Mouse (Mus musculus) Patski (cell line): ENCODE results near the gene Tbrg4. TPM values are rescaled to one million over a fixed set of nuclear protein-coding genes. Genes with fewer than 3 reads are reported as not detected.
"Not testable (repeated sequence)": the region's sequence is repeated elsewhere in the genome, so short reads cannot be mapped to it uniquely, and the experiment has no call there.

Experiments
- ATAC-seq: fragments of 100-300 bp; one replicate; pipeline ENCODE4 v1.8.0; 2021
- CTCF ChIA-PET: fragments of 350-600 bp; sonication (Branson Sonifier 250); formaldehyde crosslinking; loops from one replicate; lab custom pipeline; 2022; ENCODE audit warnings: inconsistent platforms; lab: Charles Lee
- POLR2A ChIA-PET: fragments of 350-600 bp; sonication (Branson Sonifier 250); formaldehyde crosslinking; loops from one replicate; lab custom pipeline; 2022; ENCODE audit warnings: antibody characterized with exemption, inconsistent platforms; lab: Charles Lee
- DNase-seq: peaks from one replicate; pipeline ENCODE4 v3.0.0-alpha.2; 2011; ENCODE audit warnings: low read depth, low spot score
- H3K27me3 ChIP-seq: fragments of 371-371 bp; one replicate; pipeline ENCODE4 v1.5.1; 2021
- CTCF ChIP-seq: fragments of 100-300 bp; IDR thresholded peaks from one replicate; pipeline ENCODE4 v1.5.1; 2021
- in situ Hi-C: fragments of 300-500 bp; cut with MboI; formaldehyde crosslinking; loops from 3 replicates; pipeline ENCODE4 v1.11.1; 2018; ENCODE audit warnings: low pct_unique_long_range_greater_than_20kb, mixed read lengths
- polyA plus RNA-seq: library from polyadenylated mRNA; unstranded; gene quantifications from one replicate; pipeline ENCODE4 v1.2.3, GENCODE M21; 2021

The Tbrg4 gene
- polyA plus RNA-seq, 1 experiment from 2014 or later = 64.3 TPM

GRCm38 (mm10) chr11:6652978-6653377 lies 27.1 kb upstream of the Tbrg4 start:
- DNase-seq, CTCF ChIA-PET, ATAC-seq: not testable (repeated sequence)
- POLR2A ChIA-PET = interaction anchor here (0.7 kb wide), 1 partner anchor 21 kb away, joined by 3 read pairs; no protein-coding TSS in a partner anchor
- in situ Hi-C loops = loop anchor here (5.0 kb wide), 1 partner anchor 114 kb away; no protein-coding TSS in a partner anchor
- peak; percentile 57 for TF ChIP-seq CTCF
- peaks cover 16% of the 10 kb centered on the region for H3K27me3 ChIP-seq

- H3K27me3 ChIP-seq = peaks cover 16% of the 10 kb centered on the region
- TF ChIP-seq CTCF = no peak
- DNase-seq (no peak), ATAC-seq (no peak)
- CTCF ChIA-PET = no interaction called here
- in situ Hi-C loops = loop anchor here (5.0 kb wide), 1 partner anchor 117 kb away; no protein-coding TSS in a partner anchor
- POLR2A ChIA-PET = no interaction called here
These were observed 24.7 kb upstream of the Tbrg4 start for GRCm38 (mm10) chr11:6650519-6650918.

- ATAC-seq (no peak), DNase-seq (no peak)
- no peak for TF ChIP-seq CTCF
- H3K27me3 ChIP-seq = peaks cover 16% of the 10 kb centered on the region
- in situ Hi-C loops = no loop called here
- ChIA-PET CTCF (interaction anchor here (1.1 kb wide), 1 partner anchor 10 kb away, joined by 3 read pairs; no protein-coding TSS in a partner anchor), POLR2A (interaction anchor here (0.6 kb wide), 1 partner anchor 38 kb away, joined by 5 read pairs; no protein-coding TSS in a partner anchor)
These were observed 22.2 kb upstream of the Tbrg4 start for GRCm38 (mm10) chr11:6647831-6648724.

- no peak for TF ChIP-seq CTCF
- in situ Hi-C loops = no loop called here
These were observed 18.7 kb upstream of the Tbrg4 start for GRCm38 (mm10) chr11:6644566-6644965.

GRCm38 (mm10) chr11:6639072-6639471 lies 13.2 kb upstream of the Tbrg4 start:
- no peak for TF ChIP-seq CTCF
- no peaks in the 10 kb centered on the region for H3K27me3 ChIP-seq
- ATAC-seq (no peak), DNase-seq (no peak)
- CTCF ChIA-PET = no interaction called here
- POLR2A ChIA-PET = no interaction called here
- in situ Hi-C loops = no loop called here

More at GRCm38 (mm10) chr11:6644566-6644965, 18.7 kb upstream of the Tbrg4 start:
- H3K27me3 ChIP-seq = no peaks in the 10 kb centered on the region
- DNase-seq = no peak
- CTCF ChIA-PET = no interaction called here
- POLR2A ChIA-PET = no interaction called here
- no peak for ATAC-seq

- ChIA-PET POLR2A (no interaction called here), CTCF (no interaction called here)
- H3K27me3 ChIP-seq = no peaks in the 10 kb centered on the region
- no peak for ATAC-seq
- no peak for TF ChIP-seq CTCF
- in situ Hi-C loops = no loop called here
- no peak for DNase-seq
These were observed 12.7 kb upstream of the Tbrg4 start, which contains the start of gene Wap for GRCm38 (mm10) chr11:6638537-6638936. TSS of gene Wap (minus strand) at chr11:6638637.

- TF ChIP-seq CTCF = no peak
- POLR2A ChIA-PET = no interaction called here
- ATAC-seq (no peak), DNase-seq (no peak)
- CTCF ChIA-PET = no interaction called here
- no peaks in the 10 kb centered on the region for H3K27me3 ChIP-seq
- in situ Hi-C loops = no loop called here
These were observed 10.3 kb upstream of the Tbrg4 start for GRCm38 (mm10) chr11:6636150-6636549.

GRCm38 (mm10) chr11:6629655-6630054 lies 3.8 kb upstream of the Tbrg4 start:
- no peaks in the 10 kb centered on the region for H3K27me3 ChIP-seq
- in situ Hi-C loops = no loop called here
- ATAC-seq (no peak), DNase-seq (no peak)
- CTCF ChIA-PET = interaction anchor here (1.0 to 1.1 kb wide), 2 partner anchors 61 to 80 kb away, joined by 3 read pairs; no protein-coding TSS in a partner anchor
- peak; percentile 56 for TF ChIP-seq CTCF
- POLR2A ChIA-PET = no interaction called here

- CTCF ChIA-PET = interaction anchor here (0.9 to 2.2 kb wide), 3 partner anchors 11 to 100 kb away, joined by 3 to 6 read pairs (median 5); no protein-coding TSS in a partner anchor
- peak; percentile 76 for ATAC-seq
These were observed 2.7 kb upstream of the Tbrg4 start for GRCm38 (mm10) chr11:6628568-6628967.

GRCm38 (mm10) chr11:6627731-6628130 lies 1.9 kb upstream of the Tbrg4 start:
- no peaks in the 10 kb centered on the region for H3K27me3 ChIP-seq
- ChIA-PET POLR2A (interaction anchor here (1.4 kb wide), 1 partner anchor 11 kb away, joined by 5 read pairs; no protein-coding TSS in a partner anchor), CTCF (interaction anchor here (0.9 to 2.2 kb wide), 3 partner anchors 10 to 99 kb away, joined by 3 to 6 read pairs (median 5); no protein-coding TSS in a partner anchor)
- in situ Hi-C loops = no loop called here
- TF ChIP-seq CTCF = no peak
- ATAC-seq (no peak), DNase-seq (no peak)

More at GRCm38 (mm10) chr11:6628568-6628967, 2.7 kb upstream of the Tbrg4 start:
- POLR2A ChIA-PET = interaction anchor here (1.4 kb wide), 1 partner anchor 12 kb away, joined by 5 read pairs; no protein-coding TSS in a partner anchor
- no peak for DNase-seq
- TF ChIP-seq CTCF = no peak
- no peaks in the 10 kb centered on the region for H3K27me3 ChIP-seq
- in situ Hi-C loops = no loop called here
